Mouse (Mus musculus) cerebellum, adult 2 months (tissue): ENCODE results near the gene Prdm11.

Experiments
- CTCF ChIP-seq: fragments of 200-500 bp; IDR thresholded peaks from 2 replicates; pipeline ENCODE4 v1.5.1; 2011; ENCODE audit warnings: low read depth, mild to moderate bottlenecking, control low read depth, low read length, moderate library complexity, borderline replicate concordance; ENCODE audit not compliant: insufficient read depth
- POLR2A ChIP-seq: fragments of 200-500 bp; IDR thresholded peaks from 2 replicates; pipeline ENCODE4 v1.6.1; 2011; ENCODE audit warnings: low read length, control low read depth, borderline replicate concordance; ENCODE audit not compliant: insufficient read depth

DNA sequence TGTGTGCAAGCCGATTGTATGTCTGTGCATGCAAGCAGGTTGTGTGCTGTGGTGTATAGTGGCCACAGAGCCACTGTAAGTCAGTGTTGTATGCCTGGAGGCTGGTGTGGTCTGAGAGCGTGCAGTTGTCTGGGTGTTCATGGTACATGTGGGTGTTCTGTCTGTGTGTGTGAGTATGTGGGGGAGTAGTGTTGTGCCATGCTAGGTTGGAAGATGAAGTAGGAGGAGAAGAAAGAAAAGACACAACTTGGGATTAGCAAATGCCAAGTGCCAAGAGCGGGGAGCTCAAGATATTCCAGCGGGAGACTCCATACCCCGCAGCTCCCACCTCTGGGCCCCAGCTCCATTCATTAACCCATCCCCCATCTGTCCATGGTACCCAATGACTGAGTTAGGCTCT lies 38.5 kb upstream of the Prdm11 start:
- TF ChIP-seq CTCF: no peak
- no peak for TF ChIP-seq POLR2A
